Mouse (Mus musculus): ENCODE data around the gene Atxn7l1. TPM values are rescaled to one million over a fixed set of nuclear protein-coding genes. Genes with fewer than 3 reads are reported as not detected.

The Atxn7l1 gene
- polyA plus RNA-seq, 1 experiment: 12.4 TPM

GRCm38 (mm10) chr12:33352671-33353070 lies 205.2 kb downstream of the Atxn7l1 start:
- Histone ChIP-seq H3K4me3 (no peak overlapping the region), H3K4me2 (ENCODE audit: low read depth) (no peak overlapping the region), H3ac (ENCODE audit: control insufficient read depth, insufficient read length) (no peak overlapping the region), H3K79me2 (ENCODE audit: control insufficient read depth, insufficient read depth) (no peaks in the 10 kb centered on the region), H3K36me3 (ENCODE audit: control insufficient read depth, insufficient read depth) (no peaks in the 10 kb centered on the region), H3K27me3 (ENCODE audit: control insufficient read depth, insufficient read depth, insufficient read length) (no peaks in the 10 kb centered on the region)
- TF ChIP-seq CEBPB (IDR thresholded peaks at IDR 0.05; ENCODE audit: insufficient read depth, poor library complexity, severe bottlenecking) (no peak), USF1 (IDR thresholded peaks at IDR 0.05; ENCODE audit: low read depth) (no peak), E2F4 (IDR thresholded peaks at IDR 0.05; ENCODE audit: insufficient read depth) (no peak), TCF3 (IDR thresholded peaks at IDR 0.05; ENCODE audit: insufficient read length, low read depth) (no peak), SRF (IDR thresholded peaks at IDR 0.05; ENCODE audit: control insufficient read depth, insufficient read length, low read depth) (no peak), REST (IDR thresholded peaks at IDR 0.05; ENCODE audit: insufficient read depth, insufficient read length) (no peak), MYOD1 (IDR thresholded peaks at IDR 0.05; ENCODE audit: control insufficient read depth in 1 of 3, insufficient read length in 2 of 3, low read depth in 2 of 3) (no peak), MYOG (IDR thresholded peaks at IDR 0.05; ENCODE audit: control insufficient read depth in 1 of 3, insufficient read depth in 1 of 3, insufficient read length in 2 of 3, low read depth in 2 of 3) (no peak), MAX (IDR thresholded peaks at IDR 0.05; ENCODE audit: low read depth) (no peak), POLR2A (IDR thresholded peaks at IDR 0.05; ENCODE audit: insufficient read length, low read depth) (no peak), POLR2AphosphoS2 (IDR thresholded peaks at IDR 0.05; ENCODE audit: insufficient read length, low read depth) (no peak), TCF12 (IDR thresholded peaks at IDR 0.05; ENCODE audit: insufficient read depth, poor library complexity, severe bottlenecking) (no peak)

- H3ac ChIP-seq (ENCODE audit: control insufficient read depth, insufficient read length): no peak overlapping the region
- no peaks in the 10 kb centered on the region for H3K27me3 ChIP-seq (ENCODE audit: control insufficient read depth, insufficient read depth, insufficient read length)
- no peak overlapping the region for H3K4me2 ChIP-seq (ENCODE audit: low read depth)
- no peaks in the 10 kb centered on the region for H3K36me3 ChIP-seq (ENCODE audit: control insufficient read depth, insufficient read depth)
- H3K4me3 ChIP-seq: no peak overlapping the region
- no peak for TF ChIP-seq MYOD1 (IDR thresholded peaks at IDR 0.05; ENCODE audit: control insufficient read depth in 1 of 3, insufficient read length in 2 of 3, low read depth in 2 of 3)
- TF ChIP-seq E2F4 (IDR thresholded peaks at IDR 0.05; ENCODE audit: insufficient read depth): no peak
- TF ChIP-seq CEBPB (IDR thresholded peaks at IDR 0.05; ENCODE audit: insufficient read depth, poor library complexity, severe bottlenecking): no peak
- TF ChIP-seq POLR2AphosphoS2 (IDR thresholded peaks at IDR 0.05; ENCODE audit: insufficient read length, low read depth): no peak
- TF ChIP-seq USF1 (IDR thresholded peaks at IDR 0.05; ENCODE audit: low read depth): no peak
- TF ChIP-seq MYOG (IDR thresholded peaks at IDR 0.05; ENCODE audit: control insufficient read depth in 1 of 3, insufficient read depth in 1 of 3, insufficient read length in 2 of 3, low read depth in 2 of 3): no peak
- TF ChIP-seq REST (IDR thresholded peaks at IDR 0.05; ENCODE audit: insufficient read depth, insufficient read length): no peak
- no peak for TF ChIP-seq POLR2A (IDR thresholded peaks at IDR 0.05; ENCODE audit: insufficient read length, low read depth)
- TF ChIP-seq TCF3 (IDR thresholded peaks at IDR 0.05; ENCODE audit: insufficient read length, low read depth): no peak
- no peak for TF ChIP-seq MAX (IDR thresholded peaks at IDR 0.05; ENCODE audit: low read depth)
- no peak for TF ChIP-seq TCF12 (IDR thresholded peaks at IDR 0.05; ENCODE audit: insufficient read depth, poor library complexity, severe bottlenecking)
- no peak for TF ChIP-seq SRF (IDR thresholded peaks at IDR 0.05; ENCODE audit: control insufficient read depth, insufficient read length, low read depth)
- H3K79me2 ChIP-seq (ENCODE audit: control insufficient read depth, insufficient read depth): no peaks in the 10 kb centered on the region
These were observed 210.9 kb downstream of the Atxn7l1 start for GRCm38 (mm10) chr12:33358345-33358744.

DNA sequence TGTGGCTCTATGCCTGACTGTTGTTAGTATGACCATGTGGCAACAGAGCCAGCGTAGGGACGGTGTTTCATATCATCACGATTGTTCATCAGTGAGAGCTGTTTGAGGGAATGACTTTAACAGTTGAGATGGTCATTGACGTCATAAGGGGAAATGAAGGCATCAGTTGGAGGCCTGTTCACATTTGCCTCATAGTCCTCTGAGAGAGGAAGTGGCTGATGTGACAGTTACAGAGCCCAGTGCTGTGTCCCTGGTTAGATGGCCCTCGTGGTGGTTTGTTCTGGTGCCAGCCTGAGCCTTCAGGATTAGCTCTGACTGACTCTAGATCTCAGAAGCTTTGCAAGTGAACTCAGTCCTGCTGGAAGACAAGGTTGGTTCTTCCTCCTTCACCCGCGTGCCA lies 211.7 kb downstream of the Atxn7l1 start:
- no peak overlapping the region for H3ac ChIP-seq (ENCODE audit: control insufficient read depth, insufficient read length)
- no peak for TF ChIP-seq REST (IDR thresholded peaks at IDR 0.05; ENCODE audit: insufficient read depth, insufficient read length)
- TF ChIP-seq USF1 (IDR thresholded peaks at IDR 0.05; ENCODE audit: low read depth): no peak
- no peak for TF ChIP-seq E2F4 (IDR thresholded peaks at IDR 0.05; ENCODE audit: insufficient read depth)
- TF ChIP-seq POLR2AphosphoS2 (IDR thresholded peaks at IDR 0.05; ENCODE audit: insufficient read length, low read depth): no peak
- no peak for TF ChIP-seq SRF (IDR thresholded peaks at IDR 0.05; ENCODE audit: control insufficient read depth, insufficient read length, low read depth)
- TF ChIP-seq TCF3 (IDR thresholded peaks at IDR 0.05; ENCODE audit: insufficient read length, low read depth): no peak
- no peak for TF ChIP-seq MYOD1 (IDR thresholded peaks at IDR 0.05; ENCODE audit: control insufficient read depth in 1 of 3, insufficient read length in 2 of 3, low read depth in 2 of 3)
- TF ChIP-seq CEBPB (IDR thresholded peaks at IDR 0.05; ENCODE audit: insufficient read depth, poor library complexity, severe bottlenecking): no peak
- no peak for TF ChIP-seq MAX (IDR thresholded peaks at IDR 0.05; ENCODE audit: low read depth)
- no peak for TF ChIP-seq TCF12 (IDR thresholded peaks at IDR 0.05; ENCODE audit: insufficient read depth, poor library complexity, severe bottlenecking)
- no peak for TF ChIP-seq POLR2A (IDR thresholded peaks at IDR 0.05; ENCODE audit: insufficient read length, low read depth)
- TF ChIP-seq MYOG (IDR thresholded peaks at IDR 0.05; ENCODE audit: control insufficient read depth in 1 of 3, insufficient read depth in 1 of 3, insufficient read length in 2 of 3, low read depth in 2 of 3): no peak
- no peak overlapping the region for H3K4me2 ChIP-seq (ENCODE audit: low read depth)
- H3K36me3 ChIP-seq (ENCODE audit: control insufficient read depth, insufficient read depth): peaks cover 4% of the 10 kb centered on the region
- H3K27me3 ChIP-seq (ENCODE audit: control insufficient read depth, insufficient read depth, insufficient read length): no peaks in the 10 kb centered on the region
- no peak overlapping the region for H3K4me3 ChIP-seq
- H3K79me2 ChIP-seq (ENCODE audit: control insufficient read depth, insufficient read depth): no peaks in the 10 kb centered on the region

DNA sequence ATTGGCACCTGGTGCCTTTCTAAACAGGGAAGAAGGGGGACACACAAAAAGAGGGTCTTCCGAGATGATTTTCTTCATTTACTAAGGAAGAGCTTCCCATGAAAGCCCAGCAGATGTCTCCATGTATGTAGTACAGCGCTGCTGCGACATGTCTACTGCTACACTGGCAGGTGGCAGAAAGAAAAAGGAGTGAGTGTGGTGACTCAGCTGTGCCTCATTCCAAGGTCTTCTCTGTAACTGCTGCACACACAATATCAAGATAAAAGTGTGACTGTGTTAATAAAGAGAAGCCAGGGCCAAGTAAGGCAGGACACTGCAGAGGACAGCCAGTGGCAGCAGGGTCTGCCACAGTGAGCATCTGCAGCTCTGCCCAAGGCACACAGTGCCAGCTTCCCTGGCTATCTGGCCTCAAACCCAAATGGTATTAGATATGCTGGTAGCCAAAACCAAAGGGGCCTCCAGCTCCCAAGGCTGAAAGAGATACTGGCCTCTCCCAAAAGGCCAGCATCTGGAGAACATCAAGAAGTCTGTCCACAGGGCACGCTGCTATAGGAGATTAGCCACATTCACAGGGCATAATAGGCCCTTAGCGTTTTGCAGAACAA lies 212.5 kb downstream of the Atxn7l1 start:
- Histone ChIP-seq H3K79me2 (ENCODE audit: control insufficient read depth, insufficient read depth) (no peaks in the 10 kb centered on the region), H3ac (ENCODE audit: control insufficient read depth, insufficient read length) (no peak overlapping the region), H3K4me2 (ENCODE audit: low read depth) (no peak overlapping the region), H3K27me3 (ENCODE audit: control insufficient read depth, insufficient read depth, insufficient read length) (no peaks in the 10 kb centered on the region), H3K4me3 (no peak overlapping the region), H3K36me3 (ENCODE audit: control insufficient read depth, insufficient read depth) (peaks cover 4% of the 10 kb centered on the region)
- no peak for TF ChIP-seq CEBPB (IDR thresholded peaks at IDR 0.05; ENCODE audit: insufficient read depth, poor library complexity, severe bottlenecking)

DNA sequence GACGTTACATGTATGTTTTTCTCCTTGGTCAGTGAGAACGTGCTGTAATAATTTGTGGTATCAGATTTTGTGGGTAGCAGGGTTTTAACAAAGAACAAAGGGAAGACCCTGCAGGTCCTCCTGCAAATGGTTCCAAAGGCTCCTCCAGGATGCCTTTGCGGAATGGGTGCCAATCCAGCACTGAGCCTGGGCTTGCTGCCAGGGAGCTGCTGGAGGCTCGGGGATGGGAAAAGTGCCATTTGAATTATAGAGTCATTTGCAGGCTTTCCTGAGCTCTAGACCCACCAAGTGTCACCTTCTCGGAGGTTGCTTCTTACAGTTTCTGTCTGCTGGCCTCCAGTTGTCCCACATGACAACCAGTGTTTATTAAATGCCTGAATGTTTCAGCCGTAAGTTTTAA lies 213.2 kb downstream of the Atxn7l1 start:
- Histone ChIP-seq H3K4me3 (no peak overlapping the region), H3K4me2 (ENCODE audit: low read depth) (no peak overlapping the region), H3K79me2 (ENCODE audit: control insufficient read depth, insufficient read depth) (no peaks in the 10 kb centered on the region), H3K27me3 (ENCODE audit: control insufficient read depth, insufficient read depth, insufficient read length) (no peaks in the 10 kb centered on the region), H3K36me3 (ENCODE audit: control insufficient read depth, insufficient read depth) (peaks cover 4% of the 10 kb centered on the region), H3ac (ENCODE audit: control insufficient read depth, insufficient read length) (no peak overlapping the region)
- TF ChIP-seq POLR2A (IDR thresholded peaks at IDR 0.05; ENCODE audit: insufficient read length, low read depth) (no peak), TCF3 (IDR thresholded peaks at IDR 0.05; ENCODE audit: insufficient read length, low read depth) (no peak), TCF12 (IDR thresholded peaks at IDR 0.05; ENCODE audit: insufficient read depth, poor library complexity, severe bottlenecking) (no peak), MAX (IDR thresholded peaks at IDR 0.05; ENCODE audit: low read depth) (no peak), CEBPB (IDR thresholded peaks at IDR 0.05; ENCODE audit: insufficient read depth, poor library complexity, severe bottlenecking) (no peak), USF1 (IDR thresholded peaks at IDR 0.05; ENCODE audit: low read depth) (no peak)

Measured in myocyte (in vitro differentiated cells).